Mouse (Mus musculus) heart, embryonic 10.5 days (tissue): Measurements from ENCODE around the gene Tmbim4. TPM values are rescaled to one million over a fixed set of nuclear protein-coding genes. Genes with fewer than 3 reads are reported as not detected.

Experiments
- DNase-seq: peaks from one replicate; pipeline ENCODE4 v3.0.0-alpha.2; 2017; ENCODE audit warnings: low spot score
- H3K27ac ChIP-seq: fragments of 300-500 bp; sonication (generic); 2 replicates; pipeline ENCODE4 v1.5.1; 2016; ENCODE audit warnings: mild to moderate bottlenecking
- H3K27me3 ChIP-seq: fragments of 300-500 bp; sonication (generic); 2 replicates; pipeline ENCODE4 v1.6.1; 2016; ENCODE audit warnings: mild to moderate bottlenecking; ENCODE audit not compliant: poor library complexity, insufficient read depth, severe bottlenecking
- H3K36me3 ChIP-seq: fragments of 300-500 bp; sonication (generic); 2 replicates; pipeline ENCODE4 v1.6.1; 2016; ENCODE audit warnings: mild to moderate bottlenecking, moderate library complexity
- H3K4me1 ChIP-seq: fragments of 300-500 bp; sonication (generic); 2 replicates; pipeline ENCODE4 v1.6.1; 2016; ENCODE audit warnings: mild to moderate bottlenecking
- H3K4me3 ChIP-seq: fragments of 300-500 bp; sonication (generic); 2 replicates; pipeline ENCODE4 v1.5.1; 2016; ENCODE audit warnings: mild to moderate bottlenecking, moderate library complexity
- H3K9me3 ChIP-seq: fragments of 300-500 bp; sonication (generic); 2 replicates; pipeline ENCODE4 v1.6.1; 2016; ENCODE audit warnings: mild to moderate bottlenecking, moderate library complexity
- WGBS: fragments of 180-500 bp; shearing (Covaris S2); methylation state at CpG from one replicate; pipeline ENCODE4 v1.1.7; 2016; 5-methylcytosine and 5-hydroxymethylcytosine counted together
- polyA plus RNA-seq: library from polyadenylated mRNA; unstranded; fragments of >200 nt; fragmentation: Nextera tagmentation; extraction: Ambion mirVana; gene quantifications from 2 replicates; pipeline ENCODE4 v1.2.1, GENCODE M21; 2016

Gene Tmbim4
- polyA plus RNA-seq, 1 experiment from 2014 or later: 106 TPM

- Histone ChIP-seq H3K36me3 (no peaks in the 10 kb centered on the region), H3K27ac (no peak overlapping the region), H3K4me1 (peaks cover 13% of the 10 kb centered on the region), H3K27me3 (no peaks in the 10 kb centered on the region), H3K9me3 (no peaks in the 10 kb centered on the region; the same call in 1 of the 2 replicates), H3K4me3 (no peak overlapping the region)
- DNase-seq: no peak
- 43% methylated on average over 5 of the region's 5 CpGs for WGBS
Observed at GRCm38 (mm10) chr10:120171340-120171739, 30.1 kb upstream of the Tmbim4 start.

- Histone ChIP-seq H3K36me3 (no peaks in the 10 kb centered on the region), H3K9me3 (no peaks in the 10 kb centered on the region; the same call in 1 of the 2 replicates), H3K4me3 (no peak overlapping the region), H3K27ac (no peak overlapping the region), H3K4me1 (peaks cover under 1% of the 10 kb centered on the region), H3K27me3 (no peaks in the 10 kb centered on the region)
- no peak for DNase-seq
- WGBS: 87% methylated on average over 15 of the region's 15 CpGs
Observed at GRCm38 (mm10) chr10:120174192-120174705, 27.1 kb upstream of the Tmbim4 start.

GRCm38 (mm10) chr10:120182887-120183286 is 18.5 kb upstream of the Tmbim4 start:
- Histone ChIP-seq H3K27ac (no peak overlapping the region), H3K36me3 (no peaks in the 10 kb centered on the region), H3K9me3 (no peaks in the 10 kb centered on the region), H3K4me1 (no peaks in the 10 kb centered on the region), H3K27me3 (no peaks in the 10 kb centered on the region), H3K4me3 (no peak overlapping the region)
- WGBS: 86% methylated on average over 1 of the region's 1 CpGs
- no peak for DNase-seq

- no peak for DNase-seq
- H3K4me3 ChIP-seq: no peak overlapping the region
- H3K36me3 ChIP-seq: no peaks in the 10 kb centered on the region
- no peak overlapping the region for H3K27ac ChIP-seq
- H3K27me3 ChIP-seq: no peaks in the 10 kb centered on the region
- 90% methylated on average over 2 of the region's 2 CpGs for WGBS
- no peaks in the 10 kb centered on the region for H3K4me1 ChIP-seq
- no peaks in the 10 kb centered on the region for H3K9me3 ChIP-seq
Observed at GRCm38 (mm10) chr10:120183342-120183741, 18.0 kb upstream of the Tmbim4 start.

DNA sequence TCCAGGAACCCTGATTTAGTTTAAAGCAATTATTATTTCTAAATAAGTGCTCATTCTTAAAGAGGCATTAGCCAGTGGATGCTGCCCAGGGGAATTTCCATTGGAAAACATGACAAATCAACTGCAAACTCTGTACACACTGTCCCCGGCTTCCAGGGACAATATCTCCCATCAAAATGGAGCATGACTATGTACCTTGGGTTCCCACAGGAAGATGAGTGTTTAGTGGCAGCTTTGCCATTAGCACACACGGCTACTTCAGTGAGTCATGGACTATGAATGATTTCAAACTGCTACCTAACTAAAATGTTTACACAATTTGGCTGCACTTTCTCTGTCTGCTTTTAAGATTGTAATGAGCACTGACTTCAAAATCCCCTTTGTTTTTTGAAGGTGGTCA is 12.9 kb upstream of the Tmbim4 start:
- H3K9me3 ChIP-seq: no peaks in the 10 kb centered on the region
- no peak overlapping the region for H3K4me3 ChIP-seq
- no peaks in the 10 kb centered on the region for H3K4me1 ChIP-seq
- H3K36me3 ChIP-seq: no peaks in the 10 kb centered on the region
- WGBS: 63% methylated on average over 2 of the region's 2 CpGs
- DNase-seq: no peak
- no peaks in the 10 kb centered on the region for H3K27me3 ChIP-seq
- H3K27ac ChIP-seq: no peak overlapping the region

GRCm38 (mm10) chr10:120189276-120189675 is 12.1 kb upstream of the Tmbim4 start:
- H3K27me3 ChIP-seq: no peaks in the 10 kb centered on the region
- H3K4me3 ChIP-seq: no peak overlapping the region
- H3K4me1 ChIP-seq: no peaks in the 10 kb centered on the region
- H3K9me3 ChIP-seq: no peaks in the 10 kb centered on the region
- DNase-seq: no peak
- 68% methylated on average over 11 of the region's 11 CpGs for WGBS
- no peaks in the 10 kb centered on the region for H3K36me3 ChIP-seq
- H3K27ac ChIP-seq: no peak overlapping the region

DNA sequence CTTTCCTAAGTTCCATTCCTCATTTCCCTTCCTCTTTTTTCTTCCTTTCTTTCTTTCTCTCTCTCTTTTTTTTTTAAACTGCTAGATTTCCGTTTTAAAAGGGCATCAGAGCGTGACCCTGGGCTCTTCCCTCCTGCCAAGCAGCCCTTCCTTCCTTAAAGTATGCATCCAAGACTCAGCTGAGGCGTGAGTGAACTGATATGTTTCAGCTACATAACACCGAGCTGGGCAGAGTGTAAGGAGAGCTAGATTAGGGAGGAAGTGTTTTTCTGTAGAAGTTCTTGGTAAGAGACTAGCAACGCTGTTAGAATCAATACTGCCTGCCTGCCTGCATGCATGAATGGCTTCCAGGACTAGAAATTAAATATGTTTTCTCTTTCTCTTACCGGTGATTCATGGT is 11.6 kb upstream of the Tmbim4 start:
- no peak overlapping the region for H3K4me3 ChIP-seq
- no peak overlapping the region for H3K27ac ChIP-seq
- DNase-seq: no peak
- no peaks in the 10 kb centered on the region for H3K36me3 ChIP-seq
- H3K4me1 ChIP-seq: no peaks in the 10 kb centered on the region
- no peaks in the 10 kb centered on the region for H3K9me3 ChIP-seq
- no peaks in the 10 kb centered on the region for H3K27me3 ChIP-seq
- WGBS: 36% methylated on average over 6 of the region's 6 CpGs

DNA sequence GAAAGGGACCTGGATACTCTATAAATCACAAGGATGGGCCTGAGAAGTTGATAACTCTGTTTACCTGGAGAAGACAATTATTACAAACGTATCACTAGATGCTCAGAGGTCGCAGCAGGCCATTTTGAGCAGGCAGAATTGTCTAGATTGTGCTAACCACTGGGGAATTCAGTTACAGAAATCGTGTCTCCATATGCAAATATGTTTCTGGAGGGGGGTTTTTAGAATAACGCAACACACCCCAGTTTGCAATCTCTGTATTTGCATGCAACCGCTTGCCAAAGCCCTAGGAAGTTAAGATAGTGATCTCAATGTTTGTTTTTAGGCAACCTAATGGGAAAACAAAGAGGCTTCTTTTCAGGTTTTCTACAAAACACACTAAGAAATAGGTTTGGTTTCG is 10.2 kb upstream of the Tmbim4 start:
- no peaks in the 10 kb centered on the region for H3K27me3 ChIP-seq
- no peak overlapping the region for H3K4me3 ChIP-seq
- 82% methylated on average over 6 of the region's 6 CpGs for WGBS
- no peak overlapping the region for H3K27ac ChIP-seq
- H3K36me3 ChIP-seq: no peaks in the 10 kb centered on the region
- no peaks in the 10 kb centered on the region for H3K4me1 ChIP-seq
- no peaks in the 10 kb centered on the region for H3K9me3 ChIP-seq
- no peak for DNase-seq

DNA sequence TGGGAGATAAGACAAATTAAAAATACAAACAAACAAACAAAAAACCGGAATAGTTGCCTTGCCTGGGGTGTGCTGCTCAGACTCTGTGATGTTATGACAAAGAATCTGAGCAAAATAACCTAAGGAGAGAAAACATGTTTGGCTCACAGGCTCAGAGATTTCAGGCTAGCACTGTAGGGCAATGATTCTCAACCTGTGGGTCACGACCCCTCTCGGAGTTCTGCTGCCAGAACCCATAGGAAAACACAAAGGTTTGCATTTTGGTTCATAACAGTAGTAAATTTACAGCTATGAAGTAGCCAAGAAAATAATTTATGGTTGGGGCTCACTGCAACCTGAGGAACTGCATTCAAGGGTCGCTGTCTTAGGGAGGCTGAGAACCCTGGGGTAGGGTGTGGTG is 9.1 kb upstream of the Tmbim4 start:
- H3K36me3 ChIP-seq: no peaks in the 10 kb centered on the region
- WGBS: 72% methylated on average over 4 of the region's 4 CpGs

GRCm38 (mm10) chr10:120193255-120193654 is 8.1 kb upstream of the Tmbim4 start:
- 85% methylated on average over 8 of the region's 8 CpGs for WGBS
- Histone ChIP-seq H3K27me3 (peaks cover 10% of the 10 kb centered on the region), H3K36me3 (no peaks in the 10 kb centered on the region), H3K9me3 (no peaks in the 10 kb centered on the region), H3K4me3 (no peak overlapping the region), H3K4me1 (no peaks in the 10 kb centered on the region), H3K27ac (no peak overlapping the region)
- no peak for DNase-seq

More for the DNA sequence above, 9.1 kb upstream of the Tmbim4 start:
- Histone ChIP-seq H3K4me1 (no peaks in the 10 kb centered on the region), H3K27me3 (peaks cover 3% of the 10 kb centered on the region; the same call in 1 of the 2 replicates), H3K27ac (no peak overlapping the region), H3K9me3 (no peaks in the 10 kb centered on the region), H3K4me3 (no peak overlapping the region)
- DNase-seq: no peak

GRCm38 (mm10) chr10:120197061-120197835 is 4.1 kb upstream of the Tmbim4 start:
- Histone ChIP-seq H3K4me1 (peaks cover 8% of the 10 kb centered on the region), H3K4me3 (no peak overlapping the region), H3K27ac (no peak overlapping the region), H3K36me3 (no peaks in the 10 kb centered on the region), H3K27me3 (peaks cover 37% of the 10 kb centered on the region), H3K9me3 (no peaks in the 10 kb centered on the region)
- no peak for DNase-seq
- 73% methylated on average over 14 of the region's 14 CpGs for WGBS

- H3K27ac ChIP-seq: peak within 1 kb of the TSS; percentile 43
- peak; percentile 85 for DNase-seq
- no peaks in the 10 kb centered on the region for H3K9me3 ChIP-seq
- peaks cover 40% of the 10 kb centered on the region for H3K27me3 ChIP-seq
- peak within 1 kb of the TSS; percentile 68 for H3K4me3 ChIP-seq
- H3K4me1 ChIP-seq: peaks cover 8% of the 10 kb centered on the region
- 2% methylated on average over 13 of the region's 13 CpGs for WGBS
- H3K36me3 ChIP-seq: no peaks in the 10 kb centered on the region
Observed at GRCm38 (mm10) chr10:120201961-120202402, 592 bp downstream of the Tmbim4 start, which contains the start of gene Irak3. TSS of gene Irak3 (minus strand) at chr10:120202130.

- H3K27ac ChIP-seq: no peak overlapping the region
- DNase-seq: peak; percentile 66
- no peaks in the 10 kb centered on the region for H3K36me3 ChIP-seq
- 67% methylated on average over 16 of the region's 16 CpGs for WGBS
- peaks cover 34% of the 10 kb centered on the region for H3K27me3 ChIP-seq
- H3K4me1 ChIP-seq: peaks cover 8% of the 10 kb centered on the region
- H3K4me3 ChIP-seq: peak overlapping the region; percentile 68; the same call in 1 of the 2 replicates
- no peaks in the 10 kb centered on the region for H3K9me3 ChIP-seq
Observed at GRCm38 (mm10) chr10:120202467-120203250, 1.3 kb downstream of the Tmbim4 start.
